Mouse (Mus musculus): Measurements from ENCODE around the gene Mthfr.

- no peak for TF ChIP-seq EP300 (IDR thresholded peaks at IDR 0.05; ENCODE audit: low read depth)
- TF ChIP-seq CTCF (IDR thresholded peaks at IDR 0.05; ENCODE audit: low read depth): no peak
Observed at GRCm38 (mm10) chr4:148069602-148070218, 30.8 kb downstream of the Mthfr start.

Measured in liver, embryonic 14.5 days (tissue).